Mouse (Mus musculus) c-Kit-negative CD71-positive TER-119-positive erythroid progenitor cells, embryonic 14.5 days (primary cell): ENCODE results near the gene Mxra7.
A peak's percentile ranks its signal among the peaks of the same experiment; 100 is the strongest.
"Not testable (repeated sequence)": the region's sequence is repeated elsewhere in the genome, so short reads cannot be mapped to it uniquely, and the experiment has no call there.

Experiments used
- DNase-seq: peaks from one replicate; pipeline ENCODE4 v3.0.0-alpha.2; 2013; ENCODE audit warnings: low read depth, low spot score

Gene Mxra7

DNA sequence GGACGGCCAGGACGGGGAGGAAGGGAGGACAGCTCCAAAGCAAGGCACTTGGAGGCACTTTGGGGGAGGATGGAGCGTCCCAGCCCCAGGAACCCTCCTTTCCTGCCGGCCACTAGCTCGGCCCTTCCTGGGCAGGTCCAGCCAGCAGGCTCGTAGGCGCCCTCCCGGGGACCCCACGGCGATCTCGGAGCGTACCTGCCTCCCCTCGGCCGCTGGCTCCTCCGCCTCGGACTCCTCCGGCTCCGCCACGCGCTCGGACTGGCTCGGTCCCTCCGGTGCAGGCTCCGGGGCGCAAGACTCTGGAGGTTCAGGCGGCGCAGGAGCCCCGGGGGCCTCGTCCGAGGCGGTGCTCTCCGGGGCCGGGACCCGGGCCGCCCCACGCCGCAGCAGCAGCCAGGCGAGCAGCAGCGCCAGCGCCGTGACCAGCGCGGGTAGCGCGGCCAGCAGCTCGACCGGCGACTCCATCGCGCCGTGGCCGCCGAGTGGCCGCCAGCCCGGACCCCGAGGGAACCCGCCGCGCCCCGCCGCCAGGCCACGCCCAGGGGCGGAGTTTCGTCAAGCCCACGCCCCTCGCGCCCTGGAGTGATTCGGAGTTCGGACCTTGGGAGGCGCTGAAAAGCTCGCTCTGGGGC is at the start of gene Mxra7:
TSS of gene Mxra7 (minus strand) at position 513 of the 632 bp plus-strand sequence.
- no peak for DNase-seq

DNA sequence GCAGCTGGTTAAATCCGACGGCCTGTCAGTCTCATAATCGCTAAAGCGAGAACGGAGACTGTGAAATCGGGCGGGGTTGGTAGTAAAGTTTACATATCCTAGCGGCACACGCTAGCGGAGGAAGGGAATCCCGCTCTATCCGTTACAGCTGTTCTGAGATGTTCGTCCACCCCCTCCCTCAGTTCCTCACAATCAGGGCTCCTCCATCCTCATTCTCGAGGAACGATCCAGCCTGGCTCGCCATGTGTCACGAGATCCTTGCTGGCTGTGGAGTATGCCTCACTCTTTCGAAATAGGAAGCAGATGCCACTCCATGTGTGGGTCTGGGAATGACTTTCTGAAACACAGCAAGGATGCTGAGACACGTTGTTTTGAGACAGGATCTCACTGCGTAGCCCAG is 46.1 kb upstream of the Mxra7 start:
- no peak for DNase-seq

DNA sequence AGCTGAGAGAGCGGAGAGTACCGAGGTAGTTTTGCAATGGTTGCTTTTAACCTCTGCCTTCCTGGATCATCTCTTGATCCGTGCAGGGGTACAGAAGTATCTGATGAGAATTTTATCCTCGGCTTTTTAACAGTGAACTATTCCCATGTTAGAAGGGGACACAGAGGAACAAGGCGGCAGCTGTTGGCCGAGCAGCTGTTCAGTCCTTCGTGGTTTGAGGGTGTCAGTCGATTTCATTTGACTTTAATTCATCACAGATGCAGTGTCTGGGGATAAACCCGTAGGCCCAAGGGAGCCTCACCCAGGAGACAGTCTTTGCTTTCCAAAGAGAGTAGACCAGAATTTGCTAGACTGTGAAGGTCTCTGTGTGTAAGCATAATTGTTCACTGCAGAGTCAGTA is 43.7 kb upstream of the Mxra7 start:
- DNase-seq = no peak

DNA sequence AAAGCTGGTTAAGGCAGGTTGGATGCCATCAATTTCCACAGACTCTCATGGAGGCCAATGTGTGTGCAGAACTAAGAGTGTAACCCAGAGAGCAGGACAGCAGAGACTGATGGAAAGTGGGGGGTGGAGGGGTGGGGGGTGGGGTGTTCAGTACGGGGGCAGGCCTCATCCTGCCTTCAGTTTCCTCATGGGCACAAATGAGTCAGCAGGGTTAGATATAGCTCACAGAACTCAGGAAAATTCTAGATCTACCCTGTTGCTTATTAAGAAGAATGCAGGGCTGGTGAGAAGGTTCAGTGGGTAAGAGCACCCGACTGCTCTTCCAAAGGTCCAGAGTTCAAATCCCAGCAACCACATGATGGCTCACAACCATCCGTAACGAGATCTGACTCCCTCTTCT is 41.8 kb upstream of the Mxra7 start:
- DNase-seq = no peak

GRCm38 (mm10) chr11:116869223-116869622 is 41.4 kb upstream of the Mxra7 start:
- DNase-seq = no peak

DNA sequence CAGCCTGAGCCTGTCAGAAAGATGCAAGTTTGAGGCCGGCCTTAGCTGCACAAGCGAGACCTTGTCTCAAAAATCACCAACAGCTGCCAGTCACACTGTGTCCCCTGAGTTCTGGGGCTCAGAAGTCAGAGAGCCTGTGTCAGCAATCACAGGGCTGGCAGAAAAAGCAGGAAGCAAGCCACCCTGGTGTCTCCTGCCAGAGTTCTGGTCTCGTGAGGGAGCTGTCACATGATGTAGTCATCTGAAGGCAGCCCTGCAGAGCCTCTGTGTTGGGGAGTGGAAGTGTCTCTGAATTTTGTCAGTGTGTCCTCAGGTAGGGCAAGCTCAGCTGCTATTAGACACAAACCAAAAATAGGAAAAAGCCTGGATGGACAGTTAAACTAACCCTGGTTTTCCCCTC is 40.3 kb upstream of the Mxra7 start:
- no peak for DNase-seq

DNA sequence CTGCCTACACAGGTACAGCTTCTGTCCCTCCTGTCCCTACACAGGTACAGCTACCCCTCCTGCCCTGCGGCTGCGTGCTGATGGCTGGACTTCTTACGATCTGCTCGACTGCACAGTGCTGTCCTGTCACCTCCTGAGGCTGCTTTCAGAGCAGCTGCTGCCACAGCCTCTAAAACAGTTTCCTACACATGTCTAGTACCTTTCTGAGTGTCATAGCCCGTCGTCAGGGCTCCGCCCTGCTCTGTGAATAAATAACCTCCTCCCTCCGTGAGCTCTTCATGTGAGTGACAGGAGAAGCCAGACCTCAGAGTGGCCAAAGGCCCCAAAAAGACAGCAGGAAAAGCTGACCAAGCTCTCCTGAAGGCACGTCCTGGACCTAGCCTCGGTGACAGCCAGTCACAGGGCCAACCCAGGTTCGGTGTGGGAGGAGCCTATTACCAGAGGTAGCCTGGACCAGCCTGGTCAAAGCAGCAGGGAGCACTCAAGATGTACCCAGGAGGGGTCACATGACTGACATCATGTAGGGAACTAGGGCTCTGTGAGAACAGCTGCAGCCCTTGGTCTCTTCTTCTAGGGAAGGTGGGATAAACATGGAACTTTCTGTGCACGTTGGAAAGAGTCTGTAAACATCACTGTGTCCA is 38.2 kb upstream of the Mxra7 start:
- DNase-seq = no peak

DNA sequence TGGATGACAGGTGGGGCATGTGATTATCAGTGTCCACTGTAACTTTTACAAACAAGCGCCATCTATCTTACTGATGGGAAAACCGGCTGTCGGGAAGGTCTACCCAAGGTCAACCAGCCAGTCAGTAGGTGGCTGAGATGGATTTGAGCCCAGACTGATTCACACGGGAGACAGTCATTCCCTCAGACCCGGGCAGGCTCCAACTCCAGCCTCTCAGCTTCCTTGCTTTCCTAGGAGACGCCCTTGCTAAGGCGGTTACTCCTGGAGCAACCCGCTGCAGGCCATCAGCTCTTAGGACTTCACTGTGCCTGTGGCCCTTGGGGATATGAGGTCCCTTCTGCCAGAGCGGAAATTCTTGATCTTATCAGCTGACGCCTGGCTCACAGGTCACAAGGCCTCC is 36.6 kb upstream of the Mxra7 start:
- DNase-seq = no peak

DNA sequence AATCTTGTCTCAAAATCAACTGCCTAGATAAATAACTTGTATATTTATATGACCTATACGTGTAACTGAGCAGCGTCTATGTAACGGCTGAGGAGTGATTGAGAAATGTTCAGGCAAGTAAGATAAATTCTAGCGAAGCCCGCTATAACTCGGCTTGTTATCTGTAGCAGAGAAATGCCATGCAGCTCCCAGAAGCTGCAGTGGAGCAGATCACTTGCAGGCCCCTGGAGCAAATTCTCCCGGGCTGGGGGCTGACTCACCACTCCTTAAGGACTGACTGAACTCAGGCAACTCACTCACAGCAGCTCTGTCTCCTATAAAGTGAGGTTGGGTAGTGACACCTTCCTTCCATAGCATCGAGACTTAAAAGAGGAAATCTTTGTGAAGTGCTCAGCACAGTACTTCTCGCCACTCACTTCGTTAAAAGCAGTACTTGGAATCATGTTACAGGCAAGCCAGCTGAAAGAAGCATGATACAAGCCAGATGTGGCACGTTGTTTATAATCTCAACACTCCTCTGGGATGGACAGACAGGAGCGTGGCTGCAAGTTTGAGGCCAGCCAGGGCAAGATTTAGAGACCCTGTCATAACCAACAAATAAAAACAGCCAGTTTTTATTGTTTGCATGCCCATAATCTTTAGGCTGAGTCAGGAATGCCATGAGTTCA is 29.5 kb upstream of the Mxra7 start:
- no peak for DNase-seq

DNA sequence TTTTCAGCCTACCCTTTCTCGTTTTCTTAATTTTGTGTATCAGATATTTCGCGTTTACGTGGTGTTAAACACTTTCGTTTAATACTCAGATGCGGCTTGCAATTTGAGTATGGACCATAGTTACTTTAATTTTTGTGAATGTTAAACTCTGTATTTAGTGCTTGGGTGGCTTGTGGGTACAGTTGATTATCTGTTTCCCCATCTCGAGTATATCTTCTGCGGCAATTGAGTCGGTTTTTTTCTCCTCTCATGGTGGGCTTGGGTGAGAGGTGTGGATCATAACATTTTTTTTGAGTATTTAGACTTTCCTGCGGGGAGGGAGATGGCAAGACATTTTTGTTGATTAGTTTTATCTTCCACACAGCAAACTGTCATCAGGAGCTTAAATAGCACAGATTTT is 26.4 kb upstream of the Mxra7 start:
- DNase-seq = no peak

- DNase-seq = peak; percentile 90
Observed at GRCm38 (mm10) chr11:116853512-116853928, 25.7 kb upstream of the Mxra7 start.

- peak; percentile 89 for DNase-seq
Observed at GRCm38 (mm10) chr11:116852891-116853511, 25.2 kb upstream of the Mxra7 start, which contains the start of gene Srsf2. Gene Srsf2 (minus strand): TSS chr11:116853094.

DNA sequence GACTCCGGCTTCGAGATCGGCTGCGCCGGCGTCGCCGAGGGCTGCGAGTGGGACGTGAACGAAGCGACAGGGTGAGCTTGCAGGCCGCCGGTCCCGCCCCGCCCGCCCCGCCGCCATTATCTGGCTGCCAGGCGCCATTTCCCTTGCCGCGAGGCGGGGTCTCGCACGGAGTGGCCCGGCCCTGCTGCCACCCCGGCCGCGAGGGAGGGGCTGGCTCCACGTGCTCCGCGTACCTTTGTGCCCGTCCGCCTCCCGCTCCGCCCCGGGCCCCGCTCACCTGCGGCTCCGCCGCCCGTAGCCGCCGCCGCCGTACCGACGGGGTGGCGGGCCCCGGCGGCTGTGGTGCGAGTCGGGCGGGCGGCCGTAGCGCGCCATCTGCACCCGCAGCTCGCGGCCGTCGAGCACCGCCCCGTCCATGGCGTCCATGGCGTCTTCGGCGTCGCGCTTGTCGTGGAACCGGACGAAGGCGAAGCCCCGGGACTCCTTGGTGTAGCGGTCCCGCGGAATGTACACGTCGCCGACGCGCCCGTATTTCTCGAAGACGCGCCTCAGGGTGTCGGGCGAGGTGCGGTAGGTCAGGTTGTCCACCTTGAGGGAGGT is 24.5 kb upstream of the Mxra7 start, which contains the start of gene Mfsd11:
TSS of gene Mfsd11 (plus strand) at position 150 of the 600 bp plus-strand sequence.
- DNase-seq = peak; percentile 69

DNA sequence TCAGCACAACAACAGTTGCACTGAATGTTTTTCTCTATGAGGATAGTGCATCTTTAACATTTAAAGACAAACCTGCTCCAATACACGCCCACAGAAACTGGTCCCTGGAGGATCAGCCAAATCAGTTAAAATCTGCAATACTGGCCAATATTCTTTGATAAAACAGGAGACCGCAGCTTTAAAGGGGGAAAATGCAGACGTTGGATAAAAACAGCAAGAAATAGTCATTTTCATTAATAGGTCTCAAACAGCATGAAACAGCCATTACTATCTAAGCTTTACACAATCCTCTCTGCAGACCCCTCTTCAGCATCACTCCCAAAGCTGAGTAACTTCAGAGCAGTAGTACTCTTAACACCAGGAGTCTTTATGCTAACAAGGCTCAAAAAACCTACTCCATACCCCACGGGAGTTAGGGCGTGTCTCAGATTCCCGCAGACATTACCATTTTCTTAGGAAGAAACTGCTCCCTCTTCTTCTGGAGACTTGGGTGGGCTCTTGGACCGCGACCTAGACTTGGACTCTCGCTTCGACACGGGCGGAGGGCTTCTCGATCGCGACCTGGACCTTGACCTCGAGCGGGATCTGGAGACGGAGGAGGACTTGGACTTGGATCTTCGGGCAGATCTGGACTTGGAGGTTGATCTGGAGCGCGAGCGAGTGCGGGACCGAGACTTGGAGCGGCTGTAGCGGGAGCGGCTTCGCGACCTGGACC is 23.9 kb upstream of the Mxra7 start:
- peak; percentile 29 for DNase-seq

DNA sequence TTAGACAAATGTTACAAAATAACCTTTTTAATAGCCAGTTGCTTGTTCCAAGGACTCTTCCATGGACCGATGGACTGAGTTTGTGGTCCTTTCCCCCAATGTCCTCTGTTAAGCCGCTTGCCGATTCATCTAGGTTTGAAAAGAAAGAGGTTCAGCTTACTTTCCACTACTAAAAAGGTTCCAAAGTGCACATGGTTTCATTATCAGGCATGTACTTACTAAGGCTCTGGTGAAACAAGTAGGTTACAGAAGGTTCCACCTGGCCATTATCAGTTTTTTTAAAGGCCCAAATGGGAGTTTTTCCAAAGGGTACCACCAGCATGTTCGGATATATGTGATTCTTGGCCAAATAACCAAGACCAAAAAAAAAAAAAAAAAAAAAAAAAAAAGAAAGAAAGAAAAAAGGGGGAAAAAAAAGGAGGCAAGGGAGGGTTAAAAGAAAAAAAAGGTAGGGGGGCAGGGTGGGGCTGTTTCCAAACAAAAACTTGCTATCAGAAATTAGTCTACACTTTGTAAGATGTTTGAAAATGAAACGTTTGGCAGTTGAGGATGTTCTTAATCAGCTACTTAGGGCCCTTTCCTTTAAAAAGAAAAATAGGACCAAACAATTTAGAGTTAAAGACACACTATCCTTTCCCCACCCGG is 23.1 kb upstream of the Mxra7 start:
- DNase-seq = no peak

DNA sequence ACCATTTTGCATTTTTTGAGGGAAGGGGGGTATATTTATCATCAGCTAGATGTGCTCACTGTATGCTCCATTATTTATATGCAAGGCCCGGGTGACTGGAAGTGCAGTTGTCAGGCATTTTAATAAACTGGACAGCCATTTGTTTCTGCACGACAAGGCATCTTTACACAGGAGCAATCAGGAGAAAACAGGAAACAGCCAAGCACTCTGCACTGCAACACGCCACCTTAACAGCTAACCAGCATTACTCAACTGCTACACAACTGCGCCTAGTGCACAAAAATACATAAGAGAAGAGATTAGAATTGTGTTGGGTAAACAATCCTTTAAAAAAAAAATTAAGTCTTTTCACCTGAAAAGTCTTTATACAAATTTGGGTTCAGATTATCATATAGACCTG is 22.2 kb upstream of the Mxra7 start:
- DNase-seq = no peak

GRCm38 (mm10) chr11:116849587-116849986 is 21.7 kb upstream of the Mxra7 start:
- DNase-seq = no peak

DNA sequence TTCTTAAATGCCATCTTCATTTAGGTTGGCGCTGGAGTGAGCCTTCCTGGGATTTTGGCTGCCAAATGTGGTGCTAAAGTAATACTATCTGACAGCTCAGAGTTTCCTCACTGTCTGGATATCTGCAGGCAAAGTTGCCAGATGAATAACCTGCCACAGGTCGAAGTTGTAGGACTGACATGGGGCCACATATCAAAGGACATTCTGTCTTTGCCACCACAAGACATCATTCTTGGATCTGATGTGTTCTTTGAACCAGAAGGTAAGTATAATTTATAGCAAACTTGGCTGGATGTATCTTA is 21.0 kb upstream of the Mxra7 start:
- not testable (repeated sequence) for DNase-seq

DNA sequence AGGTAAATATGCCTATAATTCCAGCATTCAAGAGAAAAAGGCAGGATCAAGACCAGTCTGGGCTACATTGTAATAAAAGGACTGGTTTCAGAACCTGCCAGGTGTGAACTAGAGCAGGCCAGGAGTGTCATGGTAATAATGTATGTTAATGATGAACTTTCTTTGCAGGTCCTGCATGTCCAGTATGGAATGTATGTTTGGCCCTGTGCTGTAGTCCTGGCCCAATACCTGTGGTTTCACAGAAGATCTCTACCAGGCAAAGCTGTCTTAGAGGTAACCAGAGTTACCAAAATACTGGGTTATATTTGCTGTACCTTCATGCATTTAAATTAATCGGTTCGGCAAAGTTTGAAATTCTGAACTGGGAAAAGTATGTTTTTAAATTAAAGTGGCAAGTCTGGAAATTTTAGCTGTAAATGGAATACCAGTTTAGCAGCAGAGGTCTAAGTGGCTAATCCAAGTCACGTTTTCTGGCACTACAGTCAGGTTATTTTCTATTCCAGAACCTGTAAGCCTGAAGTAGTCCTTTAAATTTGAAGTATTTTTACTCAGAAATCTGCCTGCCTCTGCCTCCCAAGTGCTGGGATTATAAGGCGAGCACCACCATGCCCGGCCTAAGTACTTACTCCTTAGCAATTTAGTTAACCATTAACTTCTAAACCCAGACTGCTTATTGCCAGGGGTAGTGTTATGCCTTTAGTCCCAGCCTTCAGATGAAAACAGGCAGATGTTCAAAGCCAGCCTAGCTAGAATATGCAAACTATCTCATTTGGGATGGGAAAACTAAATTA is 20.4 kb upstream of the Mxra7 start:
- DNase-seq = no peak
